Mouse (Mus musculus) retina, adult 2 months (tissue): ENCODE results near the gene Btrc.
A peak's percentile ranks its signal among the peaks of the same experiment; 100 is the strongest.
"Not testable (repeated sequence)": the region's sequence is repeated elsewhere in the genome, so short reads cannot be mapped to it uniquely, and the experiment has no call there.

ENCODE experiments used
- DNase-seq: peaks from one replicate; pipeline ENCODE4 v3.0.0-alpha.2; 2012; ENCODE audit warnings: low read depth, low spot score

The Btrc gene

GRCm38 (mm10) chr19:45530200-45530995 is 166.9 kb downstream of the Btrc start:
- DNase-seq, result no peak

GRCm38 (mm10) chr19:45531554-45531953 is 168.0 kb downstream of the Btrc start:
- DNase-seq, result no peak

GRCm38 (mm10) chr19:45533617-45534016 is 170.1 kb downstream of the Btrc start:
- DNase-seq, result no peak

GRCm38 (mm10) chr19:45535214-45535735 is 171.7 kb downstream of the Btrc start:
- DNase-seq, result no peak

- DNase-seq, result no peak
Measured at GRCm38 (mm10) chr19:45535929-45536328, 172.4 kb downstream of the Btrc start.

GRCm38 (mm10) chr19:45537505-45537904 is 174.0 kb downstream of the Btrc start:
- peak; percentile 28 for DNase-seq

GRCm38 (mm10) chr19:45540657-45541408 is 177.3 kb downstream of the Btrc start:
- no peak for DNase-seq

- DNase-seq, result no peak
Measured at GRCm38 (mm10) chr19:45541409-45542041, 178.0 kb downstream of the Btrc start.

- no peak for DNase-seq
Measured at GRCm38 (mm10) chr19:45542061-45542460, 178.5 kb downstream of the Btrc start.

- no peak for DNase-seq
Measured at GRCm38 (mm10) chr19:45544152-45544924, 180.8 kb downstream of the Btrc start.

- peak; percentile 56 for DNase-seq
Measured at GRCm38 (mm10) chr19:45544925-45545321, 181.4 kb downstream of the Btrc start.

- not testable (repeated sequence) for DNase-seq
Measured at GRCm38 (mm10) chr19:45548196-45548595, 184.7 kb downstream of the Btrc start.

GRCm38 (mm10) chr19:45549128-45549915 is 185.8 kb downstream of the Btrc start:
- no peak for DNase-seq

- DNase-seq, result no peak
Measured at GRCm38 (mm10) chr19:45549948-45550347, 186.4 kb downstream of the Btrc start.

GRCm38 (mm10) chr19:45552187-45552586 is 188.7 kb downstream of the Btrc start:
- no peak for DNase-seq

- no peak for DNase-seq
Measured at GRCm38 (mm10) chr19:45554136-45554535, 190.6 kb downstream of the Btrc start.

- peak; percentile 67 for DNase-seq
Measured at GRCm38 (mm10) chr19:45560153-45560890, 196.8 kb downstream of the Btrc start, which contains the start of the genes Poll and Gm17018. TSS of gene Poll (minus strand) at chr19:45560531. TSS of gene Gm17018 (plus strand) at chr19:45560615.

- DNase-seq, result no peak
Measured at GRCm38 (mm10) chr19:45565925-45566715, 202.6 kb downstream of the Btrc start.

GRCm38 (mm10) chr19:45567367-45567766 is 203.8 kb downstream of the Btrc start:
- DNase-seq, result peak; percentile 62
